Mouse (Mus musculus): ENCODE measurements around the gene Cep68. TPM values are rescaled to one million over a fixed set of nuclear protein-coding genes. Genes with fewer than 3 reads are reported as not detected.

Gene Cep68
- total RNA-seq, 1 experiment from 2014 or later: 58.3 TPM

Other genes starting within 250 kb of the Cep68 start
- 208 and 251 TPM in 2 replicates for gene Actr2, start 136.5 kb downstream of the Cep68 start, total RNA-seq (2017)
- gene Rab1a, start 48.0 kb downstream of the Cep68 start, total RNA-seq (2017): 88.4 and 111 TPM in 2 replicates
- 0.13 and 0.99 TPM in 2 replicates for gene Slc1a4, start 83.3 kb upstream of the Cep68 start, total RNA-seq (2017)

Data from hematopoietic stem cell, adult 5-6 weeks (primary cell).